Mouse (Mus musculus) erythroblast, adult 5-6 weeks (primary cell): ENCODE measurements at regions not wholly inside any gene's neighbourhood (a gene's known extent, or its start where the extent isn't known, plus 50 kb on each side); places are given as distances from the start of the nearest gene placed in this dataset.

Source experiments
- ATAC-seq: replicated peaks from 2 replicates; pipeline ENCODE4 v1.8.0; 2016; ENCODE audit warnings: moderate number of reproducible peaks, mild to moderate bottlenecking, moderate TSS enrichment, inconsistent platforms; ENCODE audit not compliant: poor library complexity, low FRiP score, severe bottlenecking

DNA sequence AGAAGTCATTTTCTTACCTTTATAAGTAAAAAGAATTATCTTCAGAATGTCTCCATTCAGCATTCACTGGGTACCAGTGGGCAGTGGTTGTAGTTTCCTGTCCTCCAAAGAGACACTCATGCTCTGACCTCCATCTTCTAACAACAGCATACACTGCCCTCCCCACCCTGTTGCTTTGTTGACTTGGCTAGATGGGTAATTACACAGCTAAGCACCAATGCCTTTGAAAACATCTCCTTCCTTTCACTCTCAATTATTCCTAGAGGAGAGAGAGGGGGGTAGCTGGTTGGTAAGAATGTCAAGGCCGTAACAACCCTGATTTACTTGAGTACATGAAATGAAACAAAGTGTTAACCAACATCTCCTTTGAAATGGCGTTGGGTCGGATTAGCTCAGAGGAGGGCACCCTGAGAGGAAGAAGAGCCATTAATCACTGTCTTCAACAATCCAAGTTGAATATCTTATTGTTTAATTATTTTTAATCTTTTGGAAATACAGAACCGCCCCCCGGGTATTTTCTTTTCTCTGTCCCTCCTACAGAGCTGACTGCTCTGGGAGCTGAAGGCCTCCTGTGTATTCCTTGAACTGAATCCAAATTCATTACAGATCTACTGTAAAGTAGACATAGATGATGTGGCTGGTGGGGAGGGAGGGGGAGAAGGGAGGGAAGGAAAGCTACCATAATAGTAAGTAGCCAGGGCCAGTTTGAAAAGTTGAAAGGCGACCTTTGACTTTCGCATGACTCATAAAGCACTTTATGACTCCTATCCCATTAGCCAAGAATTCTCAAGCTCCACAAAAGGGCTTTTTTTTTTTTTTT lies 302.9 kb downstream of the Pik3r1 start:
- no peak for ATAC-seq

DNA sequence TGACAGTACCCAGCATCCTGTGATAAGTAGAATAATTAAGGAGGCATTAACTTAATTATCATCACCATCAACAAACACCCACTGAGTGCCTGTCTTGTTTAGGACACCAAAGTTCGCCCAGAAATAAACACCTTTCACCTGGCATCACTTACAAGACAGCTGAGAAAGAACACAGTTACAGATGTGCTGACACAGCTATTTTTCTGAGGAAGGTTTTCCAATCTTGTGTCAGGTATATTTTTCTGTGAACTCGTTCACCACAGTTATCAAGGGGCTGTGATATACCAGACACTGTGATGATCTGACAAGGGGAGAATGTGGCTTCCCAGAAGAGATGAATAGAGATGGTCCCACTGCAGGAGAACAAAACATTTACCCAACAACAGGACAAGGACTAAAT lies 311.1 kb downstream of the Pik3r1 start:
- no peak for ATAC-seq

DNA sequence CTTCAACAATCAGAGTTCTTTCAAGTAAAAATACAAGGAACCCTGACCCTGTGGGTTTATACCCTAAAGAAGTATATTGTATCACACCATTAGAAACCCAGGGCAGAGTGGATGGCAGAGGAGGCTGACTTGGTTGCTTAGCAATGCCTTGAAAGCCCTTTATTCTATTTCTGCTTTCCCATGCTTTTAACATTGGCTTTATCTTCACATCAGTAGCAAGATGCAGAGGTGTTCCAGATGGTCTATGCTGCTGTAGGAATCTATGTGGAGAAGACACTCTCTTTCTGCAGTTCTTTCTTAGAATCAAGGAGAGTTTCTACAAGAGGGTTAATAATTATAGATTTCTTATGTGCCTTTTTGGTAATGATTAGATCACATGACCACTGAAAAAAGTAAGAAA lies 313.7 kb downstream of the Pik3r1 start:
- ATAC-seq: no peak

DNA sequence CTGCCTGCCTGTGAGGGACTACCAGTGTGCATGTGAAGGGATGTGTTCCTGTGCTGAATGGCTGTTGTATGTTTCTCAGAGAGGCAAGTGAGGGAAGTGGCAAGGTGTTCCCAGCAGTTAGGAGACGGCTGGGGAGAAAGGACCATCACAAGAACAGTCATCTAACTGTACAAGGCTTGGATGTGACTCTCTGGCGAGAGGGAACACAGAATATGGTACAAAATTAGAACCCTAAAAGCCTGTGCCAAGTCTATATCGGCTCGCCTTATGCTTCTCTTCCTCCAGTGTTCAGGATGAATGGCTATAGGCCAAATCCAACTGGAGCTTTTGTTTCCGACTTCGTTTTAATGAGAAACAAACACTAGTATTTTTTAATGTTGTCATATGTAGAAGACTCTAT lies 317.5 kb downstream of the Pik3r1 start:
- no peak for ATAC-seq

GRCm38 (mm10) chr13:101439517-101439916 lies 328.5 kb downstream of the Pik3r1 start:
- ATAC-seq: no peak

DNA sequence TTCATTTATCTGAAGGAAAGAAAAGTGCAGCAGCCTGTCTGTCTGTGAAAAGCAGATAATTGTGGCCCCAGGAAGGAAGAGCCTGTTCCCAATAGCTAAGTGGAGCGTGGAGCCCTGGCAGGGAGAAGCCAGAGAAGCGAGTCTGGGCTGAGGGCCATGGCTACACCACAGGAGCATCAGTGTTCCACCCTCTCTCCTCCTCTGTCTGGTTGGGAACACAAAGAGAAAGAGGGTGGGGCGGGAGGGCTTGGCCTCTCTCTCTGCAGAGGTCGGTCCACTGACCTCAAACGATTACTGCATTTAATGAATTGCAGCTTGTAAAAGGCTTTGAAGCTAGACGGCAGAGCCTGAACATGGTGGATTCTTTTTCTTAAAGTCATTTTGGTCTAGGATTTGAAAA lies 329.0 kb downstream of the Pik3r1 start:
- no peak for ATAC-seq

GRCm38 (mm10) chr13:101433162-101433561 lies 334.9 kb downstream of the Pik3r1 start:
- no peak for ATAC-seq

GRCm38 (mm10) chr13:101427426-101428221 lies 340.4 kb downstream of the Pik3r1 start:
- ATAC-seq: no peak

- ATAC-seq: no peak
Measured at GRCm38 (mm10) chr13:101426461-101426860, 341.6 kb downstream of the Pik3r1 start.

DNA sequence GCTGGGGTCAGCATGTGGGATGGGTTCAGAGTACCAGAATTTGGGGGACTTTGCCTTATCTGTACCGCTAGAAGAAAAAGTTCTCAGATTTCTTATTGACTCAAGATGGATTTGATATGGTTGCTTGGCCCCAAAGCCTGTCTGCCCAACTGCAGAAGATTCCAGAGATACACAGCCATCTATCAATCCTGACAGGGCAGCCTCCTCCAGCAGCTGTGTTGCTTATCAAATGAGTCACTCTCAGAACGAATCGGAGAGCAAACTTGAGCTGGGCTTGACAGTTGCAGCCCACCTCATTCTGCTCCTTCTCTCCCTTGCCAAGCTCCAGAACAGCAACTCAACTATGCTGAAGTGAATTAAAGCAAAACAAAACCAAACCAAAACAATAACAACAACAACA lies 345.9 kb downstream of the Pik3r1 start:
- ATAC-seq: no peak

DNA sequence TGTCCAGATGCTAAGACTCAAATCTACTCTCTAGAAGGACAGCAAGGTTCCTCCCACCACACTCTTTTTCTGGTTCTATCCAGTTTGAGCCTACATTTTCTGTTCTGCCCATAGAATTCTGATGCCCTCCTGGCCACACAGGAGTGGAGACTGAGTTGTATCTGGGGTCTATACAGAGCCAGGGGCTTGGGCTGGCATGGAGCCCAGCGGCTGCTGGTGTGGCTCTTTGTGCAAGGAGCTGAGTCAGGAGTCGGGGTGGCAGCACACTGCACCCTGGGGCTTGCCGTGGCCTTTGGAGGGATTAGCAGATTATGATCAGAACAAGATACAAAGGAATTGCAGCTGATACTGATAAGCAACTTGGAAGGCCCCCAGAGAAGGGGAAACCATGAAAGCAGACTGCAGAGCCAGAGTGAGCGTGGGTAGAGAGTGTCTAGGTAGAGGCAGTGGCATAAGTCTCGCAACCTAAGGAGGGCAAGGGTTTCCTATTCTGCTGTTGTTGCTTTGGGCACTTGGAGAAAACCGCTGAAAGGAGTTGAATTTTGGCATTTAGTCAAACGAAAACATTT lies 348.5 kb downstream of the Pik3r1 start:
- no peak for ATAC-seq

- ATAC-seq: no peak
Measured at GRCm38 (mm10) chr13:101418272-101418671, 349.7 kb downstream of the Pik3r1 start.

DNA sequence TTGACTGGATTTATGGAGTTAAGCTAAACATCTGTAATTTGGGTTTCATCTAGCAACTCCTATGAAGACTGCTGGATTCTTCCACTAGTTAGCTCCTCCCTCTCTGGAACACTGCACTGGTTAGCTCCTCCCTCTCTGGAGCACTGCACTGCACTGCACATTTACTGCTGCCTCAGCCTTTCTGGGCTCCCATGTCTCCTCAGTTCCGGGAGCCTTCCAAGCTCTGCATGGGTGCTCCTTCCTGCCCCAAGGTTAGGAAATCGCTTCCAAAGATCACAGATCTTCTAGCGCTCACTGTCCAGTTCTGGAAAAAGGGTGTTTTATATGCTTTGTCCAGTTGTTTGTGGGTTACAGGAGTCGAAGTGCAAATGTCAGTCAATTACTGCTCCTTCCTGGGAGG lies 359.1 kb downstream of the Pik3r1 start:
- ATAC-seq: no peak

DNA sequence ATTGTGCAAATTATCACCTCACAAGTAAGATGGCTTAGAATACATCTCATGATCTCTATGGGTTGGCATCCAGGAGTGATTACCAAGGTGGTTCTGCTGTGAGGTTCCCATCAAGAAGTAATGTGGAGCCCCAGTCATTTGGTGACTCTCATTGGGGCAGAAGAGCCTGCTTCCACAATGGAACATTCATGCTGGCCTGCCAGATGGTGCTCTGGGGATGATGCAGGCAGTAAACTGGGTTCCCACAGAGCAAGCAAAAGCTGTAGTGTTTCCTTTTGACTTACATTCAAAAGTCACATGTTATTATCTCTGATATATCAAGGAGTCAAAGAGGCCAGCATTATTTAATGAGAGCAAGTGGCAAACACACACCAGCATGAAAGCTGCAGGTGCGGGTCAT lies 360.4 kb downstream of the Pik3r1 start:
- no peak for ATAC-seq

- no peak for ATAC-seq
Measured at GRCm38 (mm10) chr13:101373581-101374189, 394.3 kb downstream of the Pik3r1 start.

GRCm38 (mm10) chr13:101371906-101372305 lies 396.1 kb downstream of the Pik3r1 start:
- ATAC-seq: no peak

DNA sequence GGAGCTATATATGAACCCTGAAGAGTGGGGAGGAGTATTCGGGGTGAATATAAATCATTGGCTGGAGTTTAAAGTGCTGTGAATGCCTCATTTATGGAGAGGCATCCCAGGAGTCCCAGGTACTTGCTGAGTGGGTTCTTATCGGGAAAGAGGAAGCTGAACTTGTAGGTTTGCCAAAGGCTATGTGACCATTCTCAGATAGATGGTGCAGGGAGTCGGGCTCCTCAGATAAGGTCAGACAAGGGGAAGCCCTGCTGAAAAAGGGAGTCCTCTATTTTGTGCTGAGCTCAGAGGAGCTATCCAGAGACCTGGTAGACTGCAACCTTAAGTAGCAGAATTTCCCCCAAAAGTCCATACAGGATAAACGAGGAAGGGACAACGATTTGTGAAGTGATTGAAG lies 399.8 kb downstream of the Pik3r1 start:
- no peak for ATAC-seq

GRCm38 (mm10) chr13:101355363-101355762 lies 412.7 kb downstream of the Pik3r1 start:
- no peak for ATAC-seq

GRCm38 (mm10) chr13:101351123-101351522 lies 416.9 kb downstream of the Pik3r1 start:
- no peak for ATAC-seq

DNA sequence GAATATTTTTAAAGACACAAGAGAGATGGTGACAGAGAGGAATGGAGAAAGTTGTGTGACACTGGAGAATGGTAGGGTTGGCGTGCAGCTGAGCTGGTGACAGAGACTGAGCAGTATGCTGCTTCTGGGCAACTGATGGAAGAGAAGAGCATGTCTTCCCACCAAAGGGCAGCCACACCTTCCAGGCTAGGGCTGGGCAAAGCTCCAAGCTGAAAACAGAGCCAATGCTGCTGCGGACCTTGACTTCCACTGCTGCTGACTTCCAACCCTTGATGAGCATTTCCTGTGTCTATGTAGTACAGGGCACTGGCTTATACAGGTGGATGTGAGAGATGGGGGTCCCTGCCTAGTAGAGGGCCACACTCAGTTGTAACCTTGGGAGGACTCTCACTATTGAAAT lies 418.7 kb downstream of the Pik3r1 start:
- no peak for ATAC-seq
